Mouse (Mus musculus) yolk sac, embryonic 10.5 days (tissue): ENCODE measurements around the gene Smim5.
A peak's percentile ranks its signal among the peaks of the same experiment; 100 is the strongest.

Source experiments
- DNase-seq: peaks from one replicate; pipeline ENCODE4 v3.0.0-alpha.2; 2017; ENCODE audit warnings: low spot score

The Smim5 gene

DNA sequence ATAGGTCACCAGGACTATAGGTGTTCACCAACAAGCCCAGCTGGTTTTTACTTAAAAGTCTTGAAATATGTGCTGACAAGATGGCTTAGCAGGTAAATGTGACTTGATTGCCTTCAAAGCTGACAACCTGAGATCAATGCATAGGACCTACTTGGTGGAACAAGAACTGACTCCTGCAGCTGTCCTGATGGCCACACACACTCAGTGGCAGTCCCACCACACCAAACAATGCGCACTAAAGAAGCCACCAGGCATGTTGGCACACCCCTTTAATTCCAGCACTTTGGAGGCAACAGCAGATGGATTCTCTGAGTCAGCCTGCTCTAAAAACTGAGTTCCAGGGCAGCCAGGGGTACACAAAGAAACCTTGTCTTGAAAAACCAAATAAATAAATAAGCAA, 22.2 kb downstream of the Smim5 start:
- no peak for DNase-seq

DNA sequence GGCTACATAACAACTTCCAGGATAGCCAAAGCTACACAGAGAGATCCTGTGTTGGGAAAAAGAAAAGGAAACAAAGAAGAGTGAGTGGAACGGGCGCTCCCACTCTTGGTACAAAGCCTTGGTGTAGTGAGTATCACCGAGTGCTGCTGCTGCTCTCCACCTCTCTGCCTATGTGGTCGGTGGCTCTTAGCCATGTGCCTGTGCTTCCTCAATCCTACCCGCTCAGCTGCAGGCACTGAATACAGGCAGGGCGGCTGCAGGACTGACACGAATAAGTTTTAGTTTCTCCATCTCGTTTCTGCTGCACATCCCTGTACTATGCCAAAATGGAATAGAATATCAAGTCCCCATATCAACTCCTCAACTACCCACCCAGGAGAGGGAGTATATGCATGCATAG, 29.3 kb downstream of the Smim5 start:
- DNase-seq = no peak

DNA sequence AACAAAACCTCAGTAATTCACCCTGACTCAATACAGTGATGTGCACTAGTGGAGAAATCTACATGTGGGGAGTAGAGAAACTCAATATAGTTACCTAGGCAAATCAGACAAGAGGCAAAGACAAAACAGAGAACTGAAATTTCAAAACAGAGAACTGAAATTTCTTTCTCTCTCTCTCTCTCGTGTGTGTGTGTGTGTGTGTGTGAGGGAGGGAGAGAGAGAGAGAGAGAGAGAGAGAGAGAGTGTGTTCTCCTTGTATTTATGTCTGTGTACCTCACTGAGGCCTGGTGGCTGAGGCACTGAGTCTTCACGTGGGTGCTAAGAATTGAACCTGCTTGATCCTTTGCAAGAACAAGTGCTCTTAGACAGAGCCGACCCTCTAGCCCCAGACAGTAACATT, 30.1 kb downstream of the Smim5 start:
- DNase-seq = no peak

DNA sequence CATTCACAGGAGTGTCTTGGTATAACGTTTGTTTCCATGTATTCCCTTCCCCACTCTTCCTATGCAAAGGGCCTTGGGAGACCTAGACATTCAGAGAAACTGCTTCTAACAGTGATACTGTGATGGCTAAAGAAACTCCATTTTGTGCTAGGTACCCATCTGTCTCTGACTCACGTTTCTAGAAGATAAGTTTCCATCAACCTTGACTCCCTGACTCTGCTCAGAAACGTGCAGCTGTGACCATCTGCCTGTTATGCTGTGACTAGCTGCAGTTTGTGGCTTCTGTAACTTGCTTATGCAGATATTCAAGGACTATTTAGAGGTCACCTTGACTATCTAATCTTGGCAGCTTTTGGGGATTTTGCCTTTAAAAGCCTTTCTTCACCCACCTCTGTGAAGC, 31.5 kb downstream of the Smim5 start:
- no peak for DNase-seq

DNA sequence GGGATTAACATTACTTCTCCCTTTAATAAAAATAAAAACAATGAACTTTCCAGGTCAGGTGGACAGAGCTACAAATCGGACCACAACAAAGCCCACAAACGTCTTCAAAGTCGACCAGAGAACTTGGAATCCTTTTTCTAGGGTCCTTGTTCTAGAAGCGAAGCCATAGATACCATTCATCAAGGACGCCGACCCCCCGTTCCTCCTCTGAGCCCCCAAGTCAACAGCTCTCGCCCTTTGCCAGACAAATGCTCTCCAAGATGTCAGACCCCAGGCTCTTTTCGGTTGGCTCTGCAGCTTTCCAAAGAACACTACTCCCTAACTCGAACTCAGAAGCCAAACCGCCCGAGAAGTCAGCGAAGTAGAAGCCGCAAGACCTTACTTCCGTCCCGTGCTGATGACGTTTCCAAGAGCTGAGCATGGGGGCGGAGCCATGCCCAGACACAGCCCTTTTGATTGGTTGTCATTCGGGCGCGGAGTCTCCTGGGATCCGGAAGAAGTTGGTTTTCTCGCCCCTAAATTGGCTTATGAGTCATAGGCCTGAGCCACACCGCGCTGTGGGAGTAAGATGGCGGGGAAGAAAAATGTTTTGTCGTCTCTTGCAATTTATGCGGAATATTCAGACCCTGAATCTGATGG, 33.5 kb downstream of the Smim5 start, which contains the start of the genes Sap30bp and Recql5:
Gene Sap30bp, plus strand, starts transcription at position 175 of the 639 bp plus-strand sequence.
Gene Recql5, minus strand, starts transcription at position 370 of the 639 bp plus-strand sequence.
- DNase-seq = peak; percentile 96

DNA sequence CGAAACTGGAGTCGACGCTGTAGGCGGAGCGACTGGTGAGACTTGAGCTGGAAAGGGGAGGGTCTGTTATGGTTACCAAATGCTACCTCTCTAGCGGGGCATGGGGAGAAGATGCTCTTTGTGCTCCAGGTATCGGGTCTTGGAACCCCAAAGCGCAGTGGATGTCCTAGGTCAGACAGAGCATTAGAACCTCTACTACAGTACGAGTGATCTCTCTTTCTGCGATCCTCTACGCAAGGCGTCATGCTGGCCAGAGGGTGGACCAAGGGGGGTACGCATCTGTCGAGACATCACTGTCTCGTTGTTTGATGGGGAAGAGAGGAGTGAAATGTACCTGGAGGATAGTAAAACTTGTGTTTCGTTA, 34.0 kb downstream of the Smim5 start:
- no peak for DNase-seq

DNA sequence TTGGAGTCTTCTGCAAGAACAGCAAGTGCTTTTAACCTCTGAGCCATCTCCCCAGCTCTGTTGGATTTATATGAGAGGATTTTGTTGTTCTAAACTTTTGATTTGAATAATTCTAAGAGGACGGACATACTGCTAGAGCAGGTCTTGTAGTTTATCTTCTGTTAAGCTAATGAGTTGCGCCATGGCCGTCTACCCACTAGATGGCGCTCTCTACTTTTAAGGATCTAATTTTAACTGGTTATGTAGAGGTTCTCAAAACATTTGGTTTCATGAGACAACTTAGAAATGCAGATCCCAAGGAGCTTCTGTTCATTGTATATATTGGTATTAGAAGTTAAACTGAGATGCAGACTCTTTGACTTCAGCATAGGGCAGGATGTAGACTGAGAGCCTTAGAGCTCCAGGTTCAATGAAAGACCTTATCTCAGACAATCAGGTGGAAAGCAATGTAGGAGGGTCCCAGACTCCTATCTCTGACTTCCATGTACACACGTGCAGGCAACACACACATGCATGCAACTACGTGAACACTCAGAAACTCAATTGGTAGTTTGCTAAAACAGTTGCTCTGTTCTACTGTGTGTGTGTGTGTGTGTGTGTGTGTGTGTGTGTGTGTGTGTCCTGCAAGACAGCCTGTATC, 40.0 kb downstream of the Smim5 start:
- peak; percentile 53 for DNase-seq

DNA sequence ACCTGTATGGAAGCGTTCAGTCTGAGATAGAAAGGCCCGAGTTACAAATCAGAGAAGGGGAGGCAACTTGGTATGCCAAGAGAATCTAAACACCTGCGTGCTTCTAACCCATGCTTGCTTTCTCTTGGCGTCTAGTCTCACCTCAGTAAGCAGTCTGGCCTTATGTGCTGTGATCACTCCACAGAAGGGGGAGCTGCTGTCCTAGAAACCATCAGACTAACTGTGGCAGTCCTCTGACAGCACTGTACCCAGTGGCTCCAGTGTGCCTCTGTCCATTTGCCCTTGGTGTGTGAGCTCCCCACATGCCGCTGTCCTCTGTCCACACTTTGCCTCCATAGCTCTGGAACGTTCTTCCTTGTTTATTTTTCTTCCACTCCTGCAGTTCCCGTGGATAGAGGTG, 42.2 kb downstream of the Smim5 start:
- no peak for DNase-seq

DNA sequence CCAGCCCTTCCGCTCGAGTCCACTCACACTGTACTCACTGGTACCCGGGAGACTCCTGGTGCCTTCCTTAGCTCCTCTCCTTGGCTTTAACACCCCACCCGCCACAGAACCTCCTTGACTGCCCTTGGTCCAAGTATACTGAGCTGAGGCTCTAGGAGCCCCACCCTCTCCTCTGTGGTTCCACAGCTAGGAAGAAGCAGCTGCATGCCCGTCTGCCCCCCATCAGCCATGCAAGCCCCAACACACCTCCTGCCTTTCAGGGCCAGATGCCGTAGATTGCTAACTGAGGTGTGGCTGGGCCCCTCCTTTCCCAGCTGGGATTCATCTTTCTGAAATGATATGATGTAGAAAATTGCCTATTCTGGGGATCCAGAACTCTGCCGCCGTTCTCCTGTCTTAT, 45.5 kb downstream of the Smim5 start:
- DNase-seq = no peak

DNA sequence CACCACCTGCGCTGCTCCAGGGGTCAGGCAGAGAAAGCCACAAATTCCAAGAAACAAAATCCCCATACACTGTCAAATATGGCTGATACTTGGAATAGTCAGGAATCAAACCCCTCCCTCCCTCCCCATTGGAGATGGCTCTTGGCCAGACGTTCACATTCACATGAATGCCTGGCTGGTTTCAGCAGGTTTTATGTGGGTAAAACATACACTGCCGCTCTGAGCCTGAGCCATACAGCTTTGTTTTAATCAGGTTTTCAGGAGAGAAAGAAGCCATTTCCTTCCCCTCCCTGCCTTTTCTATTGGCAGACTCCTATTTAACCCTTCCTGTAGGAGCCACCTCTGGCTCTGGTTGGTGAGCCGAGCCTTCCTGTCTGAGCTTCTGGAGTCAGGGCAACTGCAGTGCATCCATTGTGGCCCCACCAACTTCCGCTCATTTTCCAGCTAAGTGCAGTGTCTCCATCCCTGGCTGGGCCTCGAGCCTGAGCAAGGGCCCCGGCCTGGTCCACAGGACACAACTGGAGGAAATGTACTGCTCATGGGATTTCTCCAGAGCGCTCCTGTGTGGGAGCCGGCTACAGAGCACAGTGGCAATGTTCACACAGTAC, 46.6 kb downstream of the Smim5 start:
- DNase-seq = no peak

DNA sequence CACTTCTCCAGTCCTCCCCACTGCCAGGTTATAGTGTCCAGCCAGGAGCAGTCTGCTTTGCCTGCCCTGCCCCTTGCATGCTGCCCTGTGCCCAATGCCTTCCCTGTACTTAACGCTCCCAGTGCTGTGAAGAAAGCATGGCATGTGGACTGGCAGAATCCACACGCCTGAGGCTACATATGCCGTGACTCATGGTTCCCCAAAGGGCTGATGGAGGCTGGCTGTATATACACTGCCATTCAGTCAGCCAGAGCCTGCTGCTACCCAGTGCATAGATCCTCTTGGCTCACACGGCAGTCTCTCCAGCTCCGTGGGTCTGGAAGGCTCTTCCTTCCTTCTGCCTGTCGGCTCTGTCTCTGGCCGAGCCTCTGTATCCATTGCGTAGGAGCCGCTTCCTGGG, 48.5 kb downstream of the Smim5 start:
- DNase-seq = no peak

DNA sequence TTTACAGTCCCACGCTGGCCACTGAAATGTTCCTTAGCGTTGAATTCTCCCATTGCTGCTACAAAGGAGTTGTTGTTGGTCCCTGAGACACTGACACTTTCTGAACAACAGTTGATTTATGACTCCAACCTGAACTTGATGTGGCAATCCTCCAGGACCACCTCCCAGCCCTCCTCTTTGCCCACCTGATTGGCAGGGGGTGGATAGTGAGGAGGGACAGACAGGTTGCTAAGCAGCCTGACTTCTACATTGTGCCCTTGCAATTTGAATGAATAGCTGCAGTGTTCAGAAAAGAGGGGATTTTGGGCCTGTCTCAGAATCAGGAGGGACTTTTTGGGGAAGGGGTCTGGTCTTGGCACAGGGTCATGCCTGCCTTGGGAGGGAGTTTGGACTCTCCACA, 51.0 kb downstream of the Smim5 start:
- DNase-seq = no peak

DNA sequence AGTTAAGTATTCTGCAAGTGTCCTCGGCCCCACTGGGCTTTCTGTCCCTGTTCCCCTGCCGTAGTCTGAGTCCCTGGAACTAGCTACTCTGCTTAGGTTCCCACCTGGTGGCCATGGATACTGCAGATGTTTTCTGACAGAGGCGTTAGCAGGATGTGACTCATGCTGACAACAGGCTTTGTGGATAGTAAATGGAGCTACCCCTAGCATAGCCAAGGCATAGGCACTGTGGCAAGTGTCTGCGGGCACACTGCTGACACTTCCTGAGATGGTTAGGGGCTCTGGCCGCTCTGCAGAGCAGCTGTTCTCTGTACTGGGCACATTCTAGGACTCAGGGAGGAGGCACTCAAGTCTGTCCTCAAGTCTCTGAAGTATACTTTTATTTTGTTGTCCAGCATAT, 54.9 kb downstream of the Smim5 start:
- DNase-seq = no peak

DNA sequence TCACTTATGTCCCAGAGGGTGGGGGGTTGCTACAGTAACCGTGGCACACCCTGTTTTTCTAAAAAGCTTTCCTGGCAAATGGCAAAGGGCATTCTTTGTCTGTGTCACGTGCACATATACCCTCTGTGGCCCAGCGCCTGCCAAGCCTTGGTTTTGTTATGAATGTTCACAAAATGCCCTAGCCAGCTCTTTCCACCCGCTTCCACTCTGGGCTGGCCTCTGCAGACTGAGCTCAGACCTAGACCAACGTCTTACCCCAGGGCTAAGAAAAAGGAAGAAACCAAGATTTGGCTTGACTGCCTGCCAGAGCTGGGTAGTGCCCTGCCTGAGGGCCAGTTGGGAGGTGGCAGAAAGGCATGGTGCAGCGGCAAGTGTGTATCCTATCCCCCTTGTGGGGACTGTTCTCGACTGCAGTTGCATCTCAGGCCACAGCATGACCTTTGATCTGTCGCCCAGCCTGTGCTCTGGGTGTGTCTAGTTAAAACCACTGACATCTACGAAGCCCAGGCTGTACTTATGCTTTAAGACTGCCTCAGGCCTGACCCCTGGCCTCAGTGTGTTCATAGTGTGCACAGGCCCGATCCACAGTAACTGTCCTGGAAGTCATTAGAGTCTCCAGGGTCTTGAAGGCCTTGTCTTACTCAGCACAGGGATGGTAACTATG, 55.6 kb downstream of the Smim5 start:
- DNase-seq = peak; percentile 85
